Mouse (Mus musculus): Measurements from ENCODE around the gene Arvcf.
A peak's percentile ranks its signal among the peaks of the same experiment; 100 is the strongest.

The Arvcf gene

DNA sequence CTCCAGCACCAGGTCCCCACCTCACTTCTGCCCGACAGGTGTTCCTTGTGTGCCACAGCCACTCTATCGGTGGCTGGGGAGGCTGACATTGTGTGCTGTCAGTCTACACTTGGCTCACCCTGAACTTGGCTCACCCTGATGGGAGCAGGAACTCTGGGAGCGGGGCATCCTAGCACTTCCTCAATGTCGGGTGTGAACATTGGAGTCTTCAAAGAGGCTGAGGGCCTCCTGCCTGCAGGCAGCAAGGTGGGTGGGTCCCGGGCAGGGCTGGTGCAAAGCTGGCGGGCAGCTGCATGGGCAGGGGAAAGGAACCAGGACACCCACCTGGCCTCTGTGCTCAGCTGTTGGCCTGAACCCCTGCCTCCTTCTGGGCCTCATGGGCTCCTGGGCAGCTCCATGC is 88.1 kb downstream of the Arvcf start:
- no peak for DNase-seq

DNA sequence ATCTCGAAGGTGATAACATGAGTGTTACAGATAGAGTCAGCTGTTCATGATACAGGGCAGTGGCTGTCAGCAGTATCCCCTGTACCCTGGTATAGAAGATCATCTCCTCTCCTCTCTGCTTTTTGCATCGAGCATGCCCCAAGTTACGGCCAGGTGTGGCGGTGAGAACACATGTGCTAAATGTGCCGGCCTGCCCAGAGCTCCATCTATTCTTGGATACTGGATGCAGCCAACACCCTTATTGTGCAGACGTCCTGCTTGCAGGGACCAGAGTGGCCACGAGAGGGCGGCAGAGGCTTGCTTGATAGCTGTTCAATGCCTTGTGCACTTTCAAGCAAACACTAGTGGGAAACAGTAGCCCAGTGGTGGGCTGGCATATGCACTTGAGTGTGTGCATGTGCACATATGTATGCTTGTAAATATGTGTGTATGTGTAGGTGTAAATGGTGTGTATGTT is 95.4 kb downstream of the Arvcf start:
- DNase-seq, result peak; percentile 97

DNA sequence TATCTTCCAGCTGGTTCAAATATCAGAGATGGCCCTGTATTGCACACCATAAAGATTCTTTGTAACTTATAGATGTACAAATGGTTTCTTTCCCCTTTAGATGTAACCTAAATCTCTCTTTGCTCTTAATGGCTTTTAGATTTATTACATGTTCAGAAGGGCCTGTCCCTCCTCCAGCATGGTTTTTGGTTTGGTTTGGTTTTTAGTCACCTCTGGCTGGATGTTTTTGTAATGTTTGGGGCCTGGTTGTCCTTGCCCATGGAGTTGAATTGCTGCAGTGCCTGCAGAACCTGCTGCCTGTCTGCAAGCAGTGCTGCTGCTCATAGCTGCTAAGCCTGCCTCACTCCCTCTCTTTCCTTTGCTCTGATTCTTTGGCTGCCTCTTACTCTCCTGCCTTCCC is 99.3 kb downstream of the Arvcf start:
- DNase-seq, result no peak

DNA sequence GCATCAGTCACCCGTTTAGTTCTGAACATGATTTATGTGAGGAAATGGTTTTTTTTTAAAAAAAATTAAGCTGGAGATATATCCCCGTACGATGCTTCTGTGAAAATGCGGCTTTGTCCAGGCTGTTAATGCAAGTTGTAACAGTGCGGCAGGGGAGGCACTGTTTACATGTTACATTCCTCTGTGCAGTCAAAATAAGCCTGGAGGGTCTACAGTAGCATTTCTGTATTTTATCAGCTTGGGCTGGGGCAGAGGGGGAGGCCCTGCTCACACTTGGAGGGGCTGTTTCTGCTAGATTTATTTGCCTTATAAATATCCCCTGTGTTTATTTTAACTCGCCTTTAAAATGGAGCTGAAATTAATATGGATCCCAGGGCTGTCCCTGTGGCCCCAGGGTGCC is 100.1 kb downstream of the Arvcf start:
- no peak for DNase-seq

DNA sequence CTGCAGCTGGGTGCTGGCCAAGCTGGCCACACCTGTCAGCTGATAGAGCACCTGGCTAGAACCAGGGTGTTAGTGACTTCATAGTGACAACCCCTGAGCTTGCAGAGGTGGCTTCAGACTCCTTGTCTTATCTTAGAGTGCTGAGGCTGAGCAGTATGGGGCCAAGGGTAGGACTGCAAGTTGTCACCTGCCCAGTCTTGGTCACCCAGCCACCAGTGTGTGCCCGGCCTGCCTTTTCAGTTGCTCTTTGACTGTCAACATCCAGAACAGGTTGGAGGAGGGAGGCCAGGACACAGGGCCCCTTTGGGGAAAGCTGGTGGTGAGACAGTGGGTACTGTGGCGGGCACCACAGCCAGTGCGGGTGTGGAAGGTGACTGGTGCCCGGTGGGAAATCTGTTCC is 101.0 kb downstream of the Arvcf start:
- no peak for DNase-seq

DNA sequence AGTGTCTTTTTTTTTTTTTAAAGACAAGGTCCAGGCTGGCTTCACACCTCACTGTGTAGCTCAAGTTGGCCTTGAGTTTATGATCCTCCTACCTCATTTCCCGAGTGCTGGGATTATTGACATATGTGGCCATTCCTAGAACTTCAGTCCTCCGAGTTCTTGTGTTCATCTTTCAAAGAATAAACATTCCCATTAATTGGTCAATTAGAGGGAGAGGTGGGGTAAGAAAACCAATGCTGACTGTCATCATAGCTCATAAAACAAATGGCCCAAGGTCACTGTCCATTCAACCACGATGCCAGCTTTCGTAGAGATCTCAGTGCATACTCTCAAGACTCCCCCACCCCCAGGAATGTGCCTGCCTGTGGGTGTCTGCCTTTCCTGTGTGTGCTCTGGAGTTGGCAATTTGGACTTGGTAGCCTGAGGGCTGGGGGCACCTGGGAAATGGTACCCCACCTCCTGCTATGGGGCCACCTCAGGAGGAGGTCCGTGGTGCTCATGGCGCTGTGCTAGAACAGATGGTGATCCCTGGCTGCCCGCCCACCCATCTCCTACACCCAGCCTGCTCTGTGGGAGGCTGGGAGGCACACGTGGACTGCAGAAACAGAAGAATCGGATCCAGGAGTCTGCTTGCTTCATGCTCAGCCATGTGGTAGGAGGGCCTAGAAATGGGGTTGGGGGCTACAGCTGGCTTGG is 103.7 kb downstream of the Arvcf start:
- peak; percentile 72 for DNase-seq

DNA sequence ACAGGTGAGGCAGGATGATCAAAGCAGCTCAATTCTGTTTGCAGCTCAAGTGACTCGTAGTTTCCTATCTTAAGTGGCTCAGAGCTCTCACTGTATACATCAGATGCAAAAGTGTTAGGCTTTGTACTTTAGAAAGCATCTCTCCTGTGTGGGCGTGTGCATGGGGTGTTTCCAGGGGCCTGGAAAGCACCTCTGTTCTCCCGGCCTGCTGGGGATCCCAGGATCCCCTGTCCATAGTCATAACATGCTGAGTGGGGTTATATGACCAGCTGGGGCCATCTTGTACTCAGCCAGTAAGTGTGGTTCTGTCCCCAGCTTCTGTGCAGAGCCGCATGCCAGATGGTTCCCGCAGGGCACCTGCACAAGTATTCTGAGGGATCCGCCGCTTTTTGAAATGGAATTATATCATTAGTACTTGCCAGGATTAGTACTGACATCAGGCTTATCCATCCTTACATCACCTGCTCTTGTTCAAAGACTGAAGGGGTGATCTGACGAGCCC is 104.4 kb downstream of the Arvcf start:
- DNase-seq, result peak; percentile 59

DNA sequence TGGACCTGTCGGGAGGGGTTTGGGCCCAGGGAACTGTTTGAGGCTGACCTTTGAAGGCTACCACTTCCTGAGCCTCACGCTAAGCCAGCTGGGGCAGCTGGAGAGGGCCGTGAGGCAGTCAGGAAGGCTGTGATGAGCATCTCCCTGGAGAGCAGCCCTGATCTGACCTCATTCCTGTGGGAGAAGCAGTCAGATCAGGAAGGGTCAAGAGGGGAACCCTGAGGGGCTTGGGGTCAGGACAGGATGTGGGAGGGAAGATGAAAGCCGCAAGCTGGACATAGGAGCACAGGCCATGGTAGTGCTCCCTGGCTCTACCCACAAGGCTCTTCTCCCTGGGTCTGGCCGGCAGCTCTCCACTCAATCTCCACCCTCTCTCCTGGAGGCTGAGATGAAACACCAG is 105.9 kb downstream of the Arvcf start:
- no peak for DNase-seq

DNA sequence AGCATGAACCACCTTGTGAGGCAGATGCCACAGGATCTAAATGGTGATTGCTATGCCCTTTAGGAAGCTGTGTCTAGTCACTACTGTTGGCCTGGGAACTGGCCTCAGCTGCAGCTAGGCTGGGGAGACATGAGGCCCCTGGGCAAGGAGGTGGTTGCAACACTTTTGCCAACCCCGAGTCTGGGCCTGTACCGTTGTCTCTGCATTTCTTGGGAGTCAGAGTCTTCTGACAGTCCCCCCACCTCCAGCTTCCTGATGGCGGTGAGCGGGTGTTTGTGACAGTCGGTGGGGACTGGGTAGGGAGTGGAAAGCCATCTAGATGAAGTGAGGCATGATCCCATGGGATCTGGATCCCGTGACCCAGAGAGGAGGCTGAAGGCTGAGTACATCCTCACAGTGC is 107.4 kb downstream of the Arvcf start:
- no peak for DNase-seq

Data from cerebellum, adult 9-10 months (tissue).